Mouse (Mus musculus): ENCODE measurements around the gene Htra1.

- TF ChIP-seq POLR2A (IDR thresholded peaks at IDR 0.05; ENCODE audit: borderline replicate concordance, insufficient read depth, low read length) = no peak
- no peak for TF ChIP-seq CTCF (IDR thresholded peaks at IDR 0.05; ENCODE audit: borderline replicate concordance, insufficient read depth, low read depth, low read length)
Measured at GRCm38 (mm10) chr7:130991174-130991789, 55.4 kb downstream of the Htra1 start.

Data from cerebellum, adult 2 months (tissue).